In the genomic region with DNA sequence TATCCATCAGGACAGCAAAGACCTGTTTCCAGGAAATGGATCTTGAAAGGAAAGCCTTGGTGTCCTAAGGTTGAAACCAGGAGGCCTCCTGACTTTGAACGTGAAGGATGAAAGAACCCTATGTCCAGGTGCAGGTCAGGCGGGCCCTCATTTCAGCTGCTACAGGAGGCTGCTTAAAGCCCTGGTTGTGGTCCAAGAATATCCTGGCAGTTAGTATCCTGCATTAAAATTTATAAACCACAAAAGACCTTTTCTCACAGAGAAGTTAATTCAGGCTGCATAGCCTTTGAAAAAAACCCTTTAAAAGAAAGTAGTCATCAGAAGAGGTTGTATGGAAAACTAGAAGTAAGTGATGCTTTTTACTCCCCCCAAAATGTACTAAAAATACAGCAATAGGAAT, we compare ENCODE assay signal across 32 mouse cellular contexts. TPM values are rescaled to one million over a fixed set of nuclear protein-coding genes. Genes with fewer than 3 reads are reported as not detected.
"Had no signal": no experiment of that assay in that cellular context is flagged by ENCODE, and none has a peak within 500 bp of the region (broad histone marks: within the 10 kb centered on the region; RNA-seq: fewer than 3 reads in every experiment).

No protein-coding gene starts in this region.

- H3K4me1 ChIP-seq: kidney, embryonic 15.5 days; liver, embryonic 12.5 days had no signal

- H3K27me3 ChIP-seq: heart, embryonic 13.5 days; heart, embryonic 15.5 days; hindbrain, embryonic 13.5 days; hindbrain, embryonic 15.5 days; kidney, embryonic 15.5 days; liver, embryonic 12.5 days had no signal

- H3K27ac ChIP-seq: heart, embryonic 10.5 days; heart, embryonic 13.5 days; heart, embryonic 15.5 days; hindbrain, embryonic 13.5 days; hindbrain, embryonic 15.5 days; hindbrain, postnatal 0 days; kidney, embryonic 15.5 days; kidney, postnatal 0 days; liver, embryonic 12.5 days; liver, embryonic 14.5 days had no signal

- ATAC-seq: hindbrain, postnatal 0 days; intestine, embryonic 16.5 days; liver, embryonic 12.5 days had no signal

- H3K4me3 ChIP-seq: heart, embryonic 10.5 days; heart, embryonic 13.5 days; heart, embryonic 15.5 days; hindbrain, embryonic 13.5 days; hindbrain, embryonic 15.5 days; kidney, embryonic 15.5 days; limb, embryonic 12.5 days; liver, embryonic 12.5 days had no signal

- H3K4me2 ChIP-seq: heart, embryonic 13.5 days; heart, embryonic 15.5 days; hindbrain, embryonic 13.5 days; hindbrain, embryonic 15.5 days; kidney, embryonic 15.5 days; limb, embryonic 12.5 days; liver, embryonic 12.5 days had no signal

- H3K36me3 ChIP-seq: heart, embryonic 10.5 days; heart, embryonic 13.5 days; heart, embryonic 15.5 days; hindbrain, embryonic 13.5 days; hindbrain, embryonic 15.5 days; kidney, embryonic 15.5 days; limb, embryonic 12.5 days; liver, embryonic 12.5 days had no signal

- DNase-seq: gastrocnemius, postnatal 14 days; gastrocnemius, postnatal 36 days; heart, adult 18-20 months; heart, postnatal 14 days; heart, postnatal 36 days; kidney, adult 11 months; kidney, adult 2 months; kidney, adult 9 months; kidney, postnatal 14 days; kidney, postnatal 36 days; layer of hippocampus, adult 9-11 months; layer of hippocampus, postnatal 36 days; left cerebral cortex, postnatal 4 days; lung, adult 18-20 months had no signal

- H3K9me3 ChIP-seq: heart, embryonic 10.5 days; heart, embryonic 13.5 days; heart, embryonic 15.5 days; hindbrain, embryonic 13.5 days; hindbrain, embryonic 15.5 days; kidney, embryonic 15.5 days; limb, embryonic 12.5 days; liver, embryonic 12.5 days had no signal

- H3K9ac ChIP-seq: heart, embryonic 13.5 days; heart, embryonic 15.5 days; hindbrain, embryonic 13.5 days; hindbrain, embryonic 15.5 days; kidney, embryonic 15.5 days; limb, embryonic 12.5 days; liver, embryonic 12.5 days; liver, embryonic 14.5 days had no signal

RNA-seq across cellular contexts. Expression of a gene that starts 23.0 kb away (rescaled TPM):
- polyA plus RNA-seq: heart, embryonic 10.5 days; intestine, embryonic 14.5 days; intestine, embryonic 16.5 days; liver, adult 2 months had no signal

RNA-seq across cellular contexts. Expression of a gene that starts 41.9 kb away (rescaled TPM):
- polyA plus RNA-seq: heart, embryonic 10.5 days; heart, embryonic 13.5 days; heart, embryonic 15.5 days; heart, postnatal 0 days; hindbrain, embryonic 11.5 days; hindbrain, embryonic 13.5 days; hindbrain, embryonic 15.5 days; hindbrain, postnatal 0 days; intestine, embryonic 14.5 days; intestine, embryonic 16.5 days; kidney, adult 2 months; kidney, embryonic 15.5 days; kidney, postnatal 0 days; large intestine, adult 2 months; limb, embryonic 12.5 days; liver, adult 2 months; liver, embryonic 12.5 days; liver, embryonic 14.5 days; liver, embryonic 16.5 days had no signal
